In genomic region chr5:118802036-118802435, GRCm38 (mm10) we compare ENCODE assay signal across 18 mouse cellular contexts.
"Had no signal": no experiment of that assay in that cellular context is flagged by ENCODE, and none has a peak within 500 bp of the region (broad histone marks: within the 10 kb centered on the region; RNA-seq: fewer than 3 reads in every experiment).

No protein-coding gene starts in this region.

- H3K27ac ChIP-seq: midbrain, embryonic 10.5 days; midbrain, embryonic 12.5 days; neural tube, embryonic 13.5 days; neural tube, embryonic 15.5 days had no signal

- H3K4me2 ChIP-seq: lung, embryonic 14.5 days; midbrain, embryonic 12.5 days; neural tube, embryonic 13.5 days; neural tube, embryonic 15.5 days had no signal

- H3K9me3 ChIP-seq: midbrain, embryonic 10.5 days; midbrain, embryonic 12.5 days; neural tube, embryonic 13.5 days; neural tube, embryonic 15.5 days had no signal

- DNase-seq: lung, adult 18-20 months; lung, embryonic 14.5 days; lung, postnatal 10 days; lung, postnatal 4 days; midbrain, embryonic 14.5 days; right cerebral cortex, adult 18-20 months; right cerebral cortex, postnatal 25 days; right cerebral cortex, postnatal 4 days; spleen, adult 18-20 months; thymus, adult 18-20 months; thymus, postnatal 14 days; thymus, postnatal 36 days had no signal

- ATAC-seq: midbrain, embryonic 16.5 days had no signal

- H3K36me3 ChIP-seq: midbrain, embryonic 10.5 days; midbrain, embryonic 12.5 days; neural tube, embryonic 13.5 days; neural tube, embryonic 15.5 days had no signal

- H3K9ac ChIP-seq: lung, embryonic 14.5 days; midbrain, embryonic 12.5 days; neural tube, embryonic 13.5 days; neural tube, embryonic 15.5 days had no signal

- H3K4me3 ChIP-seq: midbrain, embryonic 10.5 days; midbrain, embryonic 12.5 days; myocyte; neural tube, embryonic 13.5 days; neural tube, embryonic 15.5 days had no signal
